Mouse (Mus musculus) mesoderm, embryonic 11.5 days (tissue): ENCODE measurements around the gene Nek6.
A peak's percentile ranks its signal among the peaks of the same experiment; 100 is the strongest.

Experiments
- DNase-seq: peaks from one replicate; pipeline ENCODE4 v3.0.0-alpha.2; 2012; ENCODE audit warnings: low read depth, low spot score

Nek6 gene

GRCm38 (mm10) chr2:38621076-38621475, 109.6 kb downstream of the Nek6 start:
- DNase-seq: no peak

DNA sequence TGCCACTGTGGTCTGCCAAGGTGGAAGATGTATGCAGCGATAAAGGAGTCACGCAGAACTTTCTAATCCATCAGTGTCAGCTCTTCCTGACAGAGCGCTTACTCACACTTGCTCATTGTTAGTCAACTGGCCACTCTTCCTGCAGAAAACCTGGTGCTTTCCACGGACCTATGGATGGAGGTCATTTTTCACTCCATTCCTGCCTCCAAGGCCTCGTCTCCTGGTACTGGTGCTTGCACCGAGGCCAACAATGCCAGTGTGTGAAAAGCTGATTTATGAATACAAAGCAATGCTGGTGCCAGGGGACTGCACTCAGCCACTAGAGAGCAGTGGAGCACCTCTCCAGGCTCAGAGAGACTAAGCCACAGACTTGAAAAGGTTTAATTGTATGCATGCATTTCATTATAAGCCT, 110.2 kb downstream of the Nek6 start:
- DNase-seq: peak; percentile 52

DNA sequence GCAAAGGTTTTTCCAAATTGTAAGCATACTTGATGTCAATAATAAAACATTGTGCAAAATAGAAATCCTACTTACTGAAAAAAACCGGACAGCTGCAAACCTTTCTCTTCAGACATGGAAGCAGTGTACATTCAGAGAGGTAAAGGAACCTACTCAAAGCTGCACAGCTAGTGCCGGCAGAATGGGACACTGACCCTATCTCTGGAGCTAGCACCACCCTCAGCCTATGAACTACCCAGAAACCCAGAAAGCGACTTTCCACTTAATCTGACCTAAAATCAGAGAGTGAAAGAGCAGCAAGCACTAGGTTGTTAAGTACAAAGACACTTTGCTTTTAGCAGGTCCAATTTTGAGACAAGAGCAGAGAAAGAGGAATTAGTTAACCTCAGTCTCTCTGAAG, 112.0 kb downstream of the Nek6 start:
- no peak for DNase-seq

DNA sequence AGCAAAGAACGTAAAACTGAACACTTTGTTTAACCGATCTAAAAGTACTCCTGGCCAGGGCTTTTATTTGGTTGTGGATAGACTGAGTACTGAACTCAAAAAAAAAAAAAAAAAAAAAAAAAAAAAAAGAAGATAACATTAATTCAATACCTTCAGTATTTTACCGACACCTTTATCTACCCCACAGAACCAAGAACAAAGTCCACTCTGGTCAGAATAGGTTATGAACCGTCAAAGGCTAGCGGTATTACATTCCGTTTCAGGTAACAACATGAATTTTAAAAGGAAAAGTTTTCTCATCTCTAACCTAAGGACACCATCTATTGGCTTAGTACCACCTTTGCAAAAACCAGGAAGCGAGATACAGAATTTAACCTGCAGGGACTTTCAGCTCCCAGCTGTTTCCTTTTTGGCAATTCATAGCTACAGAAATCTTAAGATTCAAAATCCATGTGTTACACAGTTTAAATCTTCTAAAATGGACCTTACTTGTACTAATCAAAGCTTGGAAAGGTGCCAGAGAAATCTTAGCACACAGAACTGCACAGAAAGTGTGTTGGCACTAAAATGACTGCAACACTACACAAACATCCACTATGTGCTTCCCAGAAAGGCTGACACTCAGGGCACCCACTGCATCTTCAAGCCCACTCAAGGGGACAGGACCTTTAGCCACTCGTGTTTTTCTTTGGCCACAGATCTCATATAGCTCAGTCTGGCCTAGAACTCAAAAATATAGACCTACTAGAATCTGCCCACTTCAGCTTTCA, 112.6 kb downstream of the Nek6 start:
- no peak for DNase-seq

- no peak for DNase-seq
Observed at GRCm38 (mm10) chr2:38628801-38629200, 117.4 kb downstream of the Nek6 start.

DNA sequence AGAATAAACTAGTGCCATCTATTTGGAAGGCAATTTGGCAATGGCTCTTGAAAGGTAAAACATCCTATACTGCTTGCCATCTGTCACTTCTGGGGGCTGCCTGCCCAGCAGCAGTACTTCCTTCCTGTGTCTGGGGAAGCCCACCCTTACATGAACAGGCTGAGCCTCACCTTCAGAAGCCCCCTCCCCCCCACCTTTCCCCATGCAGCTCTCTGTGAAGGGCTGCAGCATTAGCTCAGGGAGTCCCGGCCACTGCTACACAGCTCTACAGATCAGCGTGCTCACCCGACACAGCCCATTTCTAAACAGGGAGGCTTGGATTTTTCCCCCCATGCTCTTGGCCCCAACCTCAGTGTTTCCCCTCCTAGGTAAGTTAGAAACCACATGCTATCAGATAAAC, 118.0 kb downstream of the Nek6 start:
- no peak for DNase-seq

- no peak for DNase-seq
Observed at GRCm38 (mm10) chr2:38630574-38630973, 119.1 kb downstream of the Nek6 start.

GRCm38 (mm10) chr2:38637716-38638267, 126.3 kb downstream of the Nek6 start:
- no peak for DNase-seq

DNA sequence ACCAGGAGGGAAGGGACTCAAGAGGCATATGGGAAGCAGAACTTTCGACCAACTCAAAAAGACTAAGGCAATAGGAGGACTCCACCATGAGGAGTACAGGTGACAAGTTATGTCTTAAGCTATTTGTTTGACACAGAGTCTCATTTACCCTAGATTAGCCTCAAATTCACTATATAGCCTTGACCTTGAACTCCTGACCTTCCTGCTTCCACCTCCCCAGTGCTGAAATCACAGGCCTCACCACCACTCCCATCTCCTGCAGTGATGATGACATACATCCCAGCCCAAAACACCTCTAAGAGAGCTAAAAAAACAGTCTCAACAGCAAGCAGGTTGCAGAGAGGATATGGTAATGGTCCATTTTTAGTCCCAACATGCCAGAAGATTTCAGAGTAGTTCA, 130.3 kb downstream of the Nek6 start:
- no peak for DNase-seq

- DNase-seq: peak; percentile 92
Observed at GRCm38 (mm10) chr2:38643625-38644427, 132.4 kb downstream of the Nek6 start, which contains the start of gene Psmb7. Gene Psmb7, minus strand, starts transcription at chr2:38644087.
